Mouse (Mus musculus) midbrain, embryonic 12.5 days (tissue): ENCODE measurements around the gene Nek5. TPM values are rescaled to one million over a fixed set of nuclear protein-coding genes. Genes with fewer than 3 reads are reported as not detected.

ENCODE experiments used
- ATAC-seq: fragments of 200-750 bp; cut with Nextera tagmentation; 2 replicates; pipeline ENCODE4 v1.8.0; 2017; ENCODE audit warnings: low read depth, moderate TSS enrichment, moderate library complexity; ENCODE audit not compliant: low FRiP score
- H3K27ac ChIP-seq: fragments of 300-500 bp; sonication (generic); replicated peaks from 2 replicates; pipeline ENCODE4 v1.5.1; 2016; ENCODE audit warnings: mild to moderate bottlenecking
- H3K27me3 ChIP-seq: fragments of 300-500 bp; sonication (generic); 2 replicates; pipeline ENCODE4 v1.6.1; 2016; ENCODE audit warnings: mild to moderate bottlenecking
- H3K36me3 ChIP-seq: fragments of 300-500 bp; sonication (generic); 2 replicates; pipeline ENCODE4 v1.6.1; 2016
- H3K4me1 ChIP-seq: fragments of 300-500 bp; sonication (generic); 2 replicates; pipeline ENCODE4 v1.6.1; 2016
- H3K4me2 ChIP-seq: fragments of 300-500 bp; sonication (generic); replicated peaks from 2 replicates; pipeline ENCODE4 v1.6.1; 2016; ENCODE audit warnings: mild to moderate bottlenecking, moderate library complexity
- H3K4me3 ChIP-seq: fragments of 300-500 bp; sonication (generic); 2 replicates; pipeline ENCODE4 v1.5.1; 2016; ENCODE audit warnings: mild to moderate bottlenecking
- H3K9ac ChIP-seq: fragments of 300-500 bp; sonication (generic); replicated peaks from 2 replicates; pipeline ENCODE4 v1.6.1; 2016; ENCODE audit warnings: mild to moderate bottlenecking, moderate library complexity
- H3K9me3 ChIP-seq: fragments of 300-500 bp; sonication (generic); 2 replicates; pipeline ENCODE4 v1.6.1; 2016; ENCODE audit warnings: mild to moderate bottlenecking
- WGBS: fragments of 180-500 bp; shearing (Covaris S2); methylation state at CpG from one replicate; pipeline ENCODE4 v1.1.7; 2016; 5-methylcytosine and 5-hydroxymethylcytosine counted together
- polyA plus RNA-seq: library from polyadenylated mRNA; unstranded; fragments of >200 nt; fragmentation: Nextera tagmentation; extraction: Ambion mirVana; gene quantifications from 2 replicates; pipeline ENCODE4 v1.2.1, GENCODE M21; 2016

The Nek5 gene
- polyA plus RNA-seq, 1 experiment from 2014 or later: 0.31 TPM

DNA sequence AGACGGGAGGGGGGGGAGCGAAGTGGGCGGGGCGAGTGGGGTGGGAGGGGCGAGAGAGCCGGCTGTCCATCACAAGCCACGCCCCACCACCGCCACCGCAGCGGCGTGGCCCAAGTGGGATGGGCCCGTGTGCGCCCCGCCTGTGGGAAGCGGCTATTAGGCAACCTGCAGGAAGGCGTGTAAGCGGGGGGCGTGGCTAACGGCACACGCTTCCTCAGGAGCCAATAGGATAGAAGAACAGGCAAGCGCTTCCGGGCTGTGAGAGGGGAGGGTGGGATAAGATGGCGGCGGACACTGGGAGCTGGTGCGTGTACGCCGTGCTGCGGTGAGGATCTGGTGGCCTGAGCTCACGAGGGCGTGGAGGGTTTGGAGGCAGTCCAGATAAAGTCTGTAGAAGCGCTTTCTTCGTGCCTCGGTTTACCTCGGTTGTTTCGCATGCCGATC is 64.4 kb downstream of the Nek5 start, which contains the start of gene Alg11:
TSS of gene Alg11 (plus strand) at position 276 of the 444 bp plus-strand sequence.
- peak within 1 kb of the TSS; percentile 89 for H3K4me2 ChIP-seq
- WGBS: 0% methylated on average over 31 of the region's 36 CpGs
- H3K9me3 ChIP-seq: no peaks in the 10 kb centered on the region
- H3K4me3 ChIP-seq: peak within 1 kb of the TSS; percentile 70
- ATAC-seq: peak; percentile 100
- H3K36me3 ChIP-seq: peaks cover 17% of the 10 kb centered on the region
- H3K27ac ChIP-seq: 0 out of 2 replicates have a peak within 1 kb of the TSS, but pooled peaks have one; percentile 15
- H3K27me3 ChIP-seq: peaks cover 14% of the 10 kb centered on the region
- peak within 1 kb of the TSS; percentile 64 for H3K9ac ChIP-seq
- H3K4me1 ChIP-seq: peaks cover 5% of the 10 kb centered on the region

GRCm38 (mm10) chr8:22059821-22060445 is 64.9 kb downstream of the Nek5 start, which contains the start of gene Atp7b:
Atp7b (minus strand) TSS chr8:22060305.
- Histone ChIP-seq H3K4me3 (peak within 1 kb of the TSS; percentile 70), H3K36me3 (peaks cover 12% of the 10 kb centered on the region), H3K4me1 (peaks cover 5% of the 10 kb centered on the region), H3K4me2 (peak within 1 kb of the TSS; percentile 89), H3K9ac (peak within 1 kb of the TSS; percentile 64), H3K27me3 (peaks cover 14% of the 10 kb centered on the region), H3K9me3 (no peaks in the 10 kb centered on the region), H3K27ac (0 out of 2 replicates have a peak within 1 kb of the TSS, but pooled peaks have one; percentile 15)
- ATAC-seq: peak; percentile 93
- under 1% methylated on average over 45 of the region's 46 CpGs for WGBS

- Histone ChIP-seq H3K27ac (no peak overlapping the region), H3K4me3 (peak overlapping the region; percentile 70), H3K9ac (peak overlapping the region; percentile 64), H3K9me3 (no peaks in the 10 kb centered on the region), H3K27me3 (peaks cover 14% of the 10 kb centered on the region), H3K4me1 (peaks cover 5% of the 10 kb centered on the region), H3K4me2 (peak overlapping the region; percentile 89), H3K36me3 (peaks cover 6% of the 10 kb centered on the region)
- ATAC-seq: no peak
- 36% methylated on average over 11 of the region's 11 CpGs for WGBS
Measured at GRCm38 (mm10) chr8:22059153-22059738, 65.6 kb downstream of the Nek5 start.

- peaks cover under 1% of the 10 kb centered on the region; the same call in 1 of the 2 replicates for H3K36me3 ChIP-seq
- H3K27ac ChIP-seq: no peak overlapping the region
- H3K4me2 ChIP-seq: no peak overlapping the region
- H3K4me1 ChIP-seq: peaks cover 5% of the 10 kb centered on the region
- no peak overlapping the region for H3K4me3 ChIP-seq
- ATAC-seq: no peak
- WGBS: 84% methylated on average over 9 of the region's 9 CpGs
- no peak overlapping the region for H3K9ac ChIP-seq
- H3K9me3 ChIP-seq: no peaks in the 10 kb centered on the region
- H3K27me3 ChIP-seq: peaks cover 14% of the 10 kb centered on the region
Measured at GRCm38 (mm10) chr8:22058368-22058767, 66.5 kb downstream of the Nek5 start.

DNA sequence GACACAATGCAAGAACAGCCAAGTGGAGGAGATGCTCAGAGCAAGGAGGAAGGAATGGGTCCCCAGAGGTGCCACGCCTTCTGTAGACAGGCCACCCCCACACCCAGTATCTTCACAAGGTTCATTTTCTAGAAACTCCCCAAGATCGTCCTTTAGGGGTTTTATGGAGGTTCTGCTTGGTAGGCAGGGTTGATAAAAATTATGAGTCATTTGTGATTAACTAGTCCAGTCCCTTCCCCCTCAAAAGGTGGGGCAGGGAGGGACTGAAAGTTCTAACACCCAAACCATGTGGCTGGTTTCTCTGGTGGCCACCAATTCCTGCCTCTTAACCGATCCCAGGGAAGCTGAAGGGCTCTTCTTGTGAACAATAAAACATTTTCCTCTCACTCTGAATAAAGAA is 68.0 kb downstream of the Nek5 start:
- Histone ChIP-seq H3K27ac (no peak overlapping the region), H3K4me3 (no peak overlapping the region), H3K9me3 (no peaks in the 10 kb centered on the region), H3K9ac (no peak overlapping the region), H3K4me1 (peaks cover 5% of the 10 kb centered on the region), H3K27me3 (peaks cover 14% of the 10 kb centered on the region), H3K4me2 (no peak overlapping the region), H3K36me3 (no peaks in the 10 kb centered on the region)
- no peak for ATAC-seq
- 83% methylated on average over 3 of the region's 3 CpGs for WGBS

DNA sequence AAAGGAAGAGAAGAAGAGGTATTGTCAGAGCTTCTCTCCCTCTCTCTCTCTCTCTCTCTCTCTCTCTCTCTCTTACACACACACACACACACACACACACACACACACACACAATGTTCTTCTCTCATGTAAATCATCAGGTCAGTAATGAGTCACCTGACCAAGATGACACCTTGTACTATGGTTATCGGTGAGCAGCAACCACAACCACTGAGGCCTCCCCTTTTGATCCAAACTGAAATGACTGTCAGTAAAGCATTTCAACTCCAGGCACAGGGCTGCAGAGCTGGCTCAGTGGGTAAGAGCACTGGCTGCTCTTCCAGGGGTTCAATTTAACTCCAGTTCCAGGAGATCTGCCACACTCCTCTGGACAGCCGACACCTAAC is 69.4 kb downstream of the Nek5 start:
- Histone ChIP-seq H3K27me3 (peaks cover 14% of the 10 kb centered on the region), H3K27ac (no peak overlapping the region), H3K9me3 (no peaks in the 10 kb centered on the region), H3K9ac (no peak overlapping the region), H3K4me2 (no peak overlapping the region), H3K36me3 (no peaks in the 10 kb centered on the region), H3K4me1 (no peaks in the 10 kb centered on the region), H3K4me3 (no peak overlapping the region)
- 98% methylated on average over 2 of the region's 2 CpGs for WGBS
- no peak for ATAC-seq

- Histone ChIP-seq H3K9me3 (no peaks in the 10 kb centered on the region), H3K36me3 (no peaks in the 10 kb centered on the region)
- 90% methylated on average over 12 of the region's 12 CpGs for WGBS
Measured at GRCm38 (mm10) chr8:22054674-22055491, 70.0 kb downstream of the Nek5 start.

DNA sequence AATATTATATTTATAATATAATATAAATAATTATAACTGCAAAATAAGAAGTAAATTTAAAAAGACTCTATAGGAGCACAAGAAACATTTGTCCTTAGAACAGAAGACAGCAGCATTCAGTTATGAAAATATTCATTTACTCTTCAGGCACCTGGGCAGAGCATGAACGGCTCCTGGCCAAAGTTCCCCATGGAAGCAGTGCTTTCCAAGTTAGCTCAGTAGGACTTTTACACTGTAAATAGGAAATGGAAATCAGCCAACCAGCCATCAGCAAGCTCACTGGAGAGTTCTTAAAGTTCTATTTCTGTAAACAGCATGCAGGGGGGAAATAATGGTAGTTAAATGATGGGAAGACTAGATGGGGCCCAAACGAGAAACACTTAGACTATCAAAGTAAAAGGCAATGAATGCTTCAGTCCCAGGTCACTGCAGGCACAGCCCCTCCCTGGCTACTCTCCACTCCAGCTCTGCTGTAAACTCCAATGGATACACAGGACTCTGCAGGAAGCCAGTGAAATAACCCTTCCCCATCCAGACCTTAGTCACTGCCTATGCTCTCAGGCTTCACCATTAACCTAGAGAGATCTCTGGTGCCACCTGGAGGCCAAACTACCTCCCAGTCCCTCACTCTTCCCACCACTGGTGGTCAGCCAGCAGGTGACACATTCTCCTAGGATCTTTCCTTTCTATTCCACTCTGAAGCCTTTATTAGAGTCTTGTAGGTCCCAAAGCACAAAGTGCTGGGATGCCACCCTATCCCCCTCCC is 77.0 kb downstream of the Nek5 start:
- Histone ChIP-seq H3K4me1 (no peaks in the 10 kb centered on the region), H3K36me3 (no peaks in the 10 kb centered on the region), H3K4me3 (no peak overlapping the region), H3K27me3 (no peaks in the 10 kb centered on the region), H3K4me2 (no peak overlapping the region), H3K27ac (no peak overlapping the region), H3K9me3 (no peaks in the 10 kb centered on the region), H3K9ac (no peak overlapping the region)
- ATAC-seq: peak; percentile 63; the same call in 1 of the 2 replicates
- 72% methylated on average over 2 of the region's 2 CpGs for WGBS

More at GRCm38 (mm10) chr8:22054674-22055491, 70.0 kb downstream of the Nek5 start:
- Histone ChIP-seq H3K4me1 (no peaks in the 10 kb centered on the region), H3K27me3 (peaks cover 14% of the 10 kb centered on the region), H3K27ac (no peak overlapping the region), H3K9ac (no peak overlapping the region), H3K4me3 (no peak overlapping the region), H3K4me2 (no peak overlapping the region)
- ATAC-seq: no peak

DNA sequence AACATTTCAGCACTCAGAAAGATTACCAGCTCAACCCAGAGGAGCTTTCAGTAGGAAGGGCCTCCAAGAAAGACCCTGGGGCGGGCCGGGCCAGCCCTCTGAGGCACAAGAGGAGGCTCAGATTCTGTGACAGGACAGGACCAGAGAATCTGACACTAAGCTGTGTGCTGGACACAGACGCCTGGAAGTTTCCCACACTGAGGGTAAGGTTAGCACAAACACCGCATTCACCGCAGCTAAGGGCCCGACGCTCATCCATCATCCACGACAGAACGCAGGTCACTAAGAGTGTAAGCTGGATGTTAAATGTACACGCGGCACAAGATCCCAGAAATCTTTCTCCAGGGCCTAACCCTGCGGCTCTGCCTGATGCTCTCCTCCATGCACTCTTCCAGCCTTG is 81.1 kb downstream of the Nek5 start:
- no peak for ATAC-seq
- Histone ChIP-seq H3K27ac (no peak overlapping the region), H3K36me3 (no peaks in the 10 kb centered on the region), H3K27me3 (no peaks in the 10 kb centered on the region; the same call in 1 of the 2 replicates), H3K4me3 (no peak overlapping the region), H3K9me3 (no peaks in the 10 kb centered on the region), H3K4me1 (peaks cover 12% of the 10 kb centered on the region; the same call in 1 of the 2 replicates), H3K9ac (no peak overlapping the region), H3K4me2 (no peak overlapping the region)
- 65% methylated on average over 12 of the region's 12 CpGs for WGBS

DNA sequence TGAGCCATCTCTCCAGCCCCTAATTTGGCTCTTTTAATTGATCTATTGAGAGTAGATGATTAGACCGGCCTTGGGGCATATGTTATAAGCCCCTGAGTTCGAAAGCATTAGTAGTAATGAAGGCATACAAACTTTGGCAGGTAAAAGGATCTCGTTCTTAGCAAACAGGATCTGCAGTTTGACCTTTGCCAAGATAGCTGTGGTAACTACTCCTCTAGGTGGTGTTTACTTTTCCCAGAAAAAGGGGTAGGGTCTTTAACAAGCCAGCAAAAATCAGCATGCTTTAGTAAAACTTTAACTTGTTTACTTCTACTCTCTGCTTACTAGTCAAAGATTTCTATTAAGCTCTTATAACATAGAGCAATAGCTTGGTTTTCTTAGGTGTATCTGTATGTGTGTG is 82.3 kb downstream of the Nek5 start:
- ATAC-seq: no peak
- Histone ChIP-seq H3K4me3 (no peak overlapping the region), H3K4me1 (peaks cover 12% of the 10 kb centered on the region; the same call in 1 of the 2 replicates), H3K27me3 (no peaks in the 10 kb centered on the region; the same call in 1 of the 2 replicates), H3K9me3 (no peaks in the 10 kb centered on the region), H3K4me2 (no peak overlapping the region), H3K27ac (no peak overlapping the region), H3K9ac (no peak overlapping the region), H3K36me3 (no peaks in the 10 kb centered on the region)
- 83% methylated on average over 3 of the region's 3 CpGs for WGBS

GRCm38 (mm10) chr8:22040153-22040509 is 84.7 kb downstream of the Nek5 start:
- H3K9me3 ChIP-seq: no peaks in the 10 kb centered on the region
- no peak overlapping the region for H3K27ac ChIP-seq
- H3K36me3 ChIP-seq: no peaks in the 10 kb centered on the region
- no peak overlapping the region for H3K4me3 ChIP-seq
- 29% methylated on average over 6 of the region's 6 CpGs for WGBS
- H3K4me1 ChIP-seq: peaks cover 12% of the 10 kb centered on the region; the same call in 1 of the 2 replicates
- ATAC-seq: peak; percentile 41; the same call in 1 of the 2 replicates
- peak overlapping the region; percentile 16; the same call in 1 of the 2 replicates for H3K4me2 ChIP-seq
- no peaks in the 10 kb centered on the region; the same call in 1 of the 2 replicates for H3K27me3 ChIP-seq
- no peak overlapping the region for H3K9ac ChIP-seq
